Mouse (Mus musculus) heart, embryonic 10.5 days (tissue): ENCODE measurements around the gene Cxcr2. TPM values are rescaled to one million over a fixed set of nuclear protein-coding genes. Genes with fewer than 3 reads are reported as not detected.
A peak's percentile ranks its signal among the peaks of the same experiment; 100 is the strongest.
"Not testable (repeated sequence)": the region's sequence is repeated elsewhere in the genome, so short reads cannot be mapped to it uniquely, and the experiment has no call there.

ENCODE experiments used
- DNase-seq: peaks from one replicate; pipeline ENCODE4 v3.0.0-alpha.2; 2017; ENCODE audit warnings: low spot score
- H3K27ac ChIP-seq: fragments of 300-500 bp; sonication (generic); 2 replicates; pipeline ENCODE4 v1.5.1; 2016; ENCODE audit warnings: mild to moderate bottlenecking
- H3K27me3 ChIP-seq: fragments of 300-500 bp; sonication (generic); 2 replicates; pipeline ENCODE4 v1.6.1; 2016; ENCODE audit warnings: mild to moderate bottlenecking; ENCODE audit not compliant: poor library complexity, insufficient read depth, severe bottlenecking
- H3K36me3 ChIP-seq: fragments of 300-500 bp; sonication (generic); 2 replicates; pipeline ENCODE4 v1.6.1; 2016; ENCODE audit warnings: mild to moderate bottlenecking, moderate library complexity
- H3K4me1 ChIP-seq: fragments of 300-500 bp; sonication (generic); 2 replicates; pipeline ENCODE4 v1.6.1; 2016; ENCODE audit warnings: mild to moderate bottlenecking
- H3K4me3 ChIP-seq: fragments of 300-500 bp; sonication (generic); 2 replicates; pipeline ENCODE4 v1.5.1; 2016; ENCODE audit warnings: mild to moderate bottlenecking, moderate library complexity
- H3K9me3 ChIP-seq: fragments of 300-500 bp; sonication (generic); 2 replicates; pipeline ENCODE4 v1.6.1; 2016; ENCODE audit warnings: mild to moderate bottlenecking, moderate library complexity
- WGBS: fragments of 180-500 bp; shearing (Covaris S2); methylation state at CpG from one replicate; pipeline ENCODE4 v1.1.7; 2016; 5-methylcytosine and 5-hydroxymethylcytosine counted together
- polyA plus RNA-seq: library from polyadenylated mRNA; unstranded; fragments of >200 nt; fragmentation: Nextera tagmentation; extraction: Ambion mirVana; gene quantifications from 2 replicates; pipeline ENCODE4 v1.2.1, GENCODE M21; 2016

Cxcr2 gene
- polyA plus RNA-seq, 1 experiment from 2014 or later = 0.20 TPM

GRCm38 (mm10) chr1:74151091-74151490 lies 2.7 kb upstream of the Cxcr2 start:
- Histone ChIP-seq H3K36me3 (no peaks in the 10 kb centered on the region), H3K9me3 (no peaks in the 10 kb centered on the region), H3K4me3 (no peak overlapping the region), H3K27ac (no peak overlapping the region), H3K4me1 (peaks cover 48% of the 10 kb centered on the region), H3K27me3 (no peaks in the 10 kb centered on the region)
- 53% methylated on average over 3 of the region's 3 CpGs for WGBS
- peak; percentile 39 for DNase-seq

GRCm38 (mm10) chr1:74155435-74156012 lies 1.7 kb downstream of the Cxcr2 start:
- H3K27ac ChIP-seq = peak overlapping the region; percentile 47; the same call in 1 of the 2 replicates

GRCm38 (mm10) chr1:74156381-74156910 lies 2.7 kb downstream of the Cxcr2 start:
- peak overlapping the region; percentile 67 for H3K27ac ChIP-seq
- H3K4me1 ChIP-seq = peaks cover 22% of the 10 kb centered on the region
- 55% methylated on average over 14 of the region's 14 CpGs for WGBS
- H3K4me3 ChIP-seq = no peak overlapping the region
- peak; percentile 73 for DNase-seq
- no peaks in the 10 kb centered on the region for H3K27me3 ChIP-seq
- no peaks in the 10 kb centered on the region for H3K36me3 ChIP-seq
- H3K9me3 ChIP-seq = no peaks in the 10 kb centered on the region

More at GRCm38 (mm10) chr1:74155435-74156012, 1.7 kb downstream of the Cxcr2 start:
- H3K4me3 ChIP-seq = no peak overlapping the region
- H3K4me1 ChIP-seq = peaks cover 31% of the 10 kb centered on the region
- H3K27me3 ChIP-seq = no peaks in the 10 kb centered on the region
- peak; percentile 54 for DNase-seq
- no peaks in the 10 kb centered on the region for H3K36me3 ChIP-seq
- 82% methylated on average over 6 of the region's 6 CpGs for WGBS
- H3K9me3 ChIP-seq = no peaks in the 10 kb centered on the region

DNA sequence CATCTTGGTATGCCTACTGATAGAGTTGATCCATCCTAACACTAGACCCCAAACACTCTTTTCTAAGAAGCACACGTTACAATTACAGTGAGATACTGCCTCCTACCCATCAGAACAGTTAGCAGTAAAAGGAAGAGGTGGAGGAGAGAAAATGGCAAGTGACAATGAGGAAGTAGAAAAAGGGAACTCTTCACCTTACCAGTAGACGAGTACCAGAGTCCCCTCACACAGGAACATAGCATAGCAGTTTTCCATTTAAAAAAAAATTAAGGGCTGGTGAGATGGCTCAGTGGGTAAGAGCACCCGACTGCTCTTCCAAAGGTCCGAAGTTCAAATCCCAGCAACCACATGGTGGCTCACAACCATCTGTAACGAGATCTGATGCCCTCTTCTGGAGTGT lies 5.8 kb downstream of the Cxcr2 start:
- H3K27me3 ChIP-seq, H3K4me3 ChIP-seq, H3K9me3 ChIP-seq, DNase-seq, H3K36me3 ChIP-seq, H3K27ac ChIP-seq: not testable (repeated sequence)
- WGBS = 77% methylated on average over 5 of the region's 5 CpGs
- H3K4me1 ChIP-seq = peaks cover 13% of the 10 kb centered on the region

- 61% methylated on average over 2 of the region's 2 CpGs for WGBS
- Histone ChIP-seq H3K9me3 (no peaks in the 10 kb centered on the region), H3K36me3 (no peaks in the 10 kb centered on the region), H3K4me1 (peaks cover 13% of the 10 kb centered on the region), H3K4me3 (no peak overlapping the region), H3K27me3 (peaks cover 7% of the 10 kb centered on the region; the same call in 1 of the 2 replicates), H3K27ac (no peak overlapping the region)
- DNase-seq = no peak
Observed at GRCm38 (mm10) chr1:74160036-74160435, 6.2 kb downstream of the Cxcr2 start.

GRCm38 (mm10) chr1:74167136-74167535 lies 13.3 kb downstream of the Cxcr2 start:
- WGBS = 80% methylated on average over 5 of the region's 5 CpGs
- Histone ChIP-seq H3K27ac (no peak overlapping the region), H3K27me3 (peaks cover 3% of the 10 kb centered on the region; the same call in 1 of the 2 replicates), H3K36me3 (no peaks in the 10 kb centered on the region), H3K4me1 (no peaks in the 10 kb centered on the region), H3K4me3 (no peak overlapping the region), H3K9me3 (no peaks in the 10 kb centered on the region)
- peak; percentile 62 for DNase-seq

DNA sequence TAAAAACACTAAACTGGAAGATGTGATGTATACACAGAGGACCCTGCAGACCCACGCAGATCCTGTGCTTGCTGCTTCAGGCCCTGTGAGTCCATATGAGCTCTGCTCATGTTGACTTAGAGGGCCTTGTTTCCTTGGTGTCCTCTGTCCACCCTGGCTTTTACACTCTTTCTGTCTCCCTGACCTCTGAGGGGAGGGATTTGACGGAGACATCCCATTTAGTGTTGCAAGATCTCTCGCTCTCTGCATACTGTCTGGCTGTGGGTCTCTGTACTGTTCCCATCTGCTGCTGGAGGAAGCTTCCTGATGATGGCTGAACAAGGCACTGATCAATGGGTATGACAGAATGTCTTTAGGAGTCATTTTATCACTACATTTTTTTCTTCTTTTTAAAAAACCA lies 15.9 kb downstream of the Cxcr2 start:
- H3K27me3 ChIP-seq = no peaks in the 10 kb centered on the region
- 80% methylated on average over 3 of the region's 3 CpGs for WGBS
- no peaks in the 10 kb centered on the region for H3K4me1 ChIP-seq
- H3K9me3 ChIP-seq = no peaks in the 10 kb centered on the region
- H3K36me3 ChIP-seq = no peaks in the 10 kb centered on the region
- H3K4me3 ChIP-seq = no peak overlapping the region
- peak; percentile 58 for DNase-seq
- no peak overlapping the region for H3K27ac ChIP-seq

DNA sequence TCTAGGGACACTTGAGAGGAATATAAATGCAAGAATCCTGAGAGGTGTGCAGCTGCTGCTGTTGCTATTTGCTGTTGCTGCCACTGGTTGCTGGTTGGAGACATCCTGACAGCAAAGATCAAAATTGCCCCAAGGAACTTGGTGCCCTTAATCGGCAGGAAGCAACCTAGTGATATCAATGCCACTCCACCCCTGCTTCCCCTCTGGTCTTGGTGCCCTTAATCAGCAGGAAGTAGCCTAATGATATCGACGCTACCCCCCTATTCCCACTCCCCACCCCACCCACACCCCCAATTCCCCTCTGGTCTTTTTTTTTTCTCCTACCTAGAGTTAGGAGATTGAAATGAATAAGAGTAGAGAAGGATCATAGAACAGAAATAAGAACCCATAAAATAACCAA lies 18.9 kb downstream of the Cxcr2 start:
- Histone ChIP-seq H3K9me3 (no peaks in the 10 kb centered on the region), H3K27ac (no peak overlapping the region), H3K36me3 (no peaks in the 10 kb centered on the region), H3K4me1 (no peaks in the 10 kb centered on the region), H3K27me3 (no peaks in the 10 kb centered on the region), H3K4me3 (no peak overlapping the region)
- peak; percentile 31 for DNase-seq
- WGBS = 53% methylated on average over 3 of the region's 3 CpGs

DNA sequence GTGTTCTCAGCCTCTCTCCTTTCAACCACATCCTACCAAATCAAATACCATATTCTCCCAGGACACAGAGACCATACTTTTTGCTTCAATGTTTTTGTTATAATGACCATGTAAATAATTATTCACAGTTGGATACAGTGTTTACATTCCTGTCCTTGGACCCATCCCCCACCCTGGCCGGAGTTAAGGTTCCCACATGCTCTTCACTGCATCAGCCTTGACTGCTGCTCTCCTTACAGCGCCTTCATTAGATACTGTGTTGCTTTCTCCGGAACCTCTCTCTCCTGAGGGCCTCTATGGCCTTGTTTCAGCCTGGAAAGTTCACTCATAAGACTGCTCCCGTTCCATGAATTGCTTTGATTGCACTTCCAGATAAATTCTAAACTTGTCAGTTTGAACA lies 21.9 kb downstream of the Cxcr2 start:
- Histone ChIP-seq H3K27me3 (no peaks in the 10 kb centered on the region), H3K4me1 (peaks cover 18% of the 10 kb centered on the region; the same call in 1 of the 2 replicates), H3K9me3 (no peaks in the 10 kb centered on the region), H3K4me3 (no peak overlapping the region), H3K27ac (no peak overlapping the region), H3K36me3 (no peaks in the 10 kb centered on the region)
- WGBS = 68% methylated on average over 4 of the region's 4 CpGs
- peak; percentile 55 for DNase-seq

- no peaks in the 10 kb centered on the region for H3K9me3 ChIP-seq
- H3K36me3 ChIP-seq = no peaks in the 10 kb centered on the region
- WGBS = 77% methylated on average over 3 of the region's 3 CpGs
- no peak overlapping the region for H3K27ac ChIP-seq
- peaks cover 26% of the 10 kb centered on the region; the same call in 1 of the 2 replicates for H3K4me1 ChIP-seq
- H3K27me3 ChIP-seq = no peaks in the 10 kb centered on the region
- peak; percentile 69 for DNase-seq
- no peak overlapping the region for H3K4me3 ChIP-seq
Observed at GRCm38 (mm10) chr1:74178618-74179017, 24.8 kb downstream of the Cxcr2 start.

DNA sequence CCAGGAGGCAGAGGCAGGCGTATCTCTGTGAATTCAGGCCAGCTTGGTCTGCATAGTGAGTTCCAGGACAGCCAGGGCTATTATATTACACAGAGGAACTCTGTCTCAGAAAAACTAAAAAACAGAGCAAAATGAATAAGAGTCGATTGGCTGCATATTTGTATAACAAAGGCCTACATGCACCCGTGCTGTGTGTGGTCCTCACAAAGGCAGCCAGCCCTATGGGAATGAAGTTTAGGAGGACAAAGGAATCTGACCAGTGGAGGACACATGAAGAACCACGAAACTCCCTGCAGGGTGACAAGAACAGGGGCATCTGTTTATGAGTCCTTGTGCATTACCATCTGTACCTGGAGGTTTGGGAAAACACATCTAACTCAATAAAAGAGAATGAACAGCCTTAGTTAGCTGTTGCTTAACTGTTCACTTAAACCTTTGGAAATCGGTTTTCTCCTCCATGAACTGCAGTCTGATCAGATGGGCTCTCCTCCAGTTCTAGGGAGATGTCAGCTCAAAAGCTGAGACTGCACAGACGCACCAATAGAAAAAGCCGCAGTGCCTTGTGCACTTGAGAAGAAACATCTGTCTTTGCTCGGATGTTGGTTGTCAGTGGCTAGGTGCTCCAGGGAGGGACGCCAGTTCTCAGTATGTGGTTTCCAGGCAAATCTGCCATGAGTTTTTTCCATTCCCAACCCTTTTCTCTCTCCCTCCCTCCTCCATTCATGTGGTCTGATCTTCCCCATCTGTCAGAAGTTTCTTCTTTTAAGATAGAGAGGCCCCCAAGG lies 26.0 kb downstream of the Cxcr2 start:
- no peak overlapping the region for H3K4me3 ChIP-seq
- no peaks in the 10 kb centered on the region for H3K9me3 ChIP-seq
- H3K27me3 ChIP-seq = no peaks in the 10 kb centered on the region
- no peaks in the 10 kb centered on the region for H3K36me3 ChIP-seq
- peak; percentile 87 for DNase-seq
- H3K4me1 ChIP-seq = peaks cover 26% of the 10 kb centered on the region; the same call in 1 of the 2 replicates
- peak overlapping the region; percentile 57 for H3K27ac ChIP-seq
- 39% methylated on average over 9 of the region's 9 CpGs for WGBS

DNA sequence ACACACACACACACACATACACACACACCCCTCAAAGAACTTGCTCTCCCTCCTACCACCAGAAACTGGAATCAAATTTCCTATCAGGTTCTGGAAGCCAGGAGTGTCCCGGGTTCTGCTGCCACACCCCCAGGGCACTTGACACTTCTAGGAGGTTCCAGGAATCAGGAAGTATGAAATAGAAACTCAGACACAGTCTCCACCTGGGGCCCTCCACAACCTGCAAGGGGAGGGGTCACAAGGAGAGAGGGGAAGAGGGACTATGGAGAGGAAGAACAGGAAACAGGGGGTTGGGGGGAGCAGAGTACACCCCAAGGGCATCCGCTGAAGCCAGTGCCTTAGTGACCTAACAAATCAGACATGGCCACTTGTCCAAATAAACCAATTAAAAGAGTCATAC lies 27.7 kb downstream of the Cxcr2 start:
- no peaks in the 10 kb centered on the region for H3K27me3 ChIP-seq
- peak; percentile 17 for DNase-seq
- 62% methylated on average over 2 of the region's 2 CpGs for WGBS

DNA sequence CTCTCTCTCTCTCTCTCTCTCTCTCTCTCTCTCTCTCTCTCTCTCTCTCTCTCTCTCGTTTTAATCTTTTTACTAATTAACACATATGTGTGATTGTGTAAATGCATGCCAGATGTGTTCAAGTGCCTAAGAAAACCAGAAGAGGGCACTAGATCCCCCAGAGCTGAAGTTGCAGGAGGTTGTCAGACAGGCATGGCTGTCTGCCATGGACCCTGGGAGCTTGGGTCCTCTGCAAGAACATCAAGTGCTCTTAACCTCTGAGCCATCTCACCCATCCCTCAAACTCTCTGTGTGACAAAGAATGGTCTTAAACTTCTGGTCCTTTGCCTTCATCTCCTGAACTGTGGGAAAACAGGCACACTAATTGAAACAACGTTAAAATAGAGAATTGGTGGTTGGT lies 29.2 kb downstream of the Cxcr2 start:
- H3K27me3 ChIP-seq = no peaks in the 10 kb centered on the region
- H3K36me3 ChIP-seq = no peaks in the 10 kb centered on the region
- no peaks in the 10 kb centered on the region for H3K9me3 ChIP-seq
- WGBS = 48% methylated on average over 2 of the region's 2 CpGs
- DNase-seq = peak; percentile 71
- no peak overlapping the region for H3K4me3 ChIP-seq
- peaks cover 26% of the 10 kb centered on the region; the same call in 1 of the 2 replicates for H3K4me1 ChIP-seq
- no peak overlapping the region for H3K27ac ChIP-seq

More for the DNA sequence above, 27.7 kb downstream of the Cxcr2 start:
- Histone ChIP-seq H3K36me3 (no peaks in the 10 kb centered on the region), H3K9me3 (no peaks in the 10 kb centered on the region), H3K27ac (no peak overlapping the region), H3K4me3 (no peak overlapping the region), H3K4me1 (peaks cover 26% of the 10 kb centered on the region; the same call in 1 of the 2 replicates)
